Mouse (Mus musculus) neutrophil, adult 59 days (primary cell): Measurements from ENCODE around the gene Atad5. TPM values are rescaled to one million over a fixed set of nuclear protein-coding genes. Genes with fewer than 3 reads are reported as not detected.

Experiments used
- total RNA-seq, 2 experiments: library from RNA; stranded (reverse); gene quantifications; 1 replicate in 1 of 2; 2 replicates in 1 of 2; pipeline ENCODE4 v1.2.4; 2023

Gene Atad5
- 10 to 100 TPM; 12.1 to 12.7 TPM for total RNA-seq

DNA sequence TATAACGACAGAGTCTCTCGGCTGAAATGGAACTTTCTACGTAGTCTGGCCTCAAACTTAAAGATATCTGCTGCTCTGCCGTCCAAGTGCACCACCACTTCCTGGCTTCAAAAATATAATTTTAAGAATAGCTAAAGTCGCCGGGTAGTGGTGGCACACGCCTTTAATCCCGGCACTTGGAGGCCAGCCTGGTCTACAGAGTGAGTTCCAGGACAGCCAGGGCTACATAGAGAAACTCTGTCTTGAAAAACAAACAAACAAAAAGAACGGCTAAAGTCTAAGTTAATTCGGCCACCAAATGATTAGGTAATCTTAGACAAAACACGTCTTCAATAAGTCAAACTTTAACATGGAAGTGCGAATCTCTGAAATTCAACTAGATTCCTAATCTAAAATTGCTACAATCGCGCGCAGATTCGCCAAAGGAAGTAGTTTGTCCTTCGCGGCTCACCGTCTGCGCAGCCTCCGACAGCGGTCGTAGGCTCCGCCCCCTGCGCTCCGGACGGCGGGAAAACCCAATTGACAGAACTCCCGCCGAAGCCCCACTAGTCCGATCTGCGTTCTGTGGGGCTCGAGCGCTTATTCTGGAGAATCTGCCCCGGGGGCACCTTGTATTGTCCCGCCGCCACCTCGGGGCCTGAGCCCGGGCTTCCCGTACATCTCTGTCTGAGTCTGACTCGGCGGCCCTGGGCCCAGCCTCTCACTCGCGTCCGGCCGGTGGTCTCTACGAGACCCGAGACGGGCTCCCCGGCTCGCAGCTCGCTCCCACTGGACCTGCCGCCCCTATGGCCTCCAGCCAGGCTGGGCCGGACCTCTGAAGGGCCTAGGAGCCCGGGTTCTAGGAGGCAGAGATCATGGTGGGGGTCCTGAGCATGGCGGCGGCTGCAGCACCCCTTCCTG lies at the start of gene Atad5:
Gene Atad5, plus strand, starts transcription at position 484 of the 900 bp plus-strand sequence.

DNA sequence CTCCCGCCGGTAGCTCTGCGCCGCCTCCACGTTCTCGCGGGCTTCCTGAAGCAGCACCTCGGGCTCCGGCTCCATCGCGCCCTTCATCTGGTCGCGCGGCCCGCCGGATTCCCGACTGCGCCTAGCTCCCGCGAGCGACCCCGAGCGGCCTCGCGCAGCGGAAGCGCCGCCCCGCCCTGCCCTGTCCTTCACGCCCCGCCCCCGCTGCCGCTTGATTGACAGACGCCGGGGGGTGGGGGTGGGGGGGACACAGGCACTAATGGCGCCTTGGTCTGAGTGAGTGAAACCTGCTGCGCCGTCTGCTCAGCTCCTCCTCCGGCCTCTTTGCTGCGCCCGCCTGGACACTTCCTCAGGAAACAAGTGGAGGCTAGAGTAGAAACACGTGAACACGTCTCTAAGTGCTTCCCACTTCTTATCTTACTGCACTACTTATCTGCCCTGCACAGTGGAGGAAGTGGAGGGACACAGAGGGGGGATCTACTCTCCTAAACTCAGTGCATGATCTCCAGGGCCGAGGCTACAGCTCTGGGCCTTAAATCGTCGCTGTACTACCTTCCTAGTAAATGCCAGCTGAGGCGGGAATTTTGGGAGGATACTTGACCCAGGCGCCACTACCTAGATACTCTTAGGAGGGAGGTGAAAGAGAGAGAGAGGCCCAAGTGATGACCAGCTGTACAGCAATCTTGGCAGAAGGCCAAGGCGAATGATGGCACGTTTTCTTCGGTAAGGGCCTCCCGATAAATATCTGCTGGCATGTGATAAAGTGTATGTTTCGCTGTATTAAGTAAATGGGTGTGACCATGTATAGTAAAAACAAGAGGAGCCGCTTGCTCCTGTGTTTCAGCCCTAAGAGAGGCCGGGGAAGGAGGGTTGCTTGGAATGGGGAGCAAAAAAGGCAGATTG lies 8.1 kb upstream of the Atad5 start, which contains the start of gene Crlf3:
Gene Crlf3, minus strand, starts transcription at position 166 of the 903 bp plus-strand sequence.

DNA sequence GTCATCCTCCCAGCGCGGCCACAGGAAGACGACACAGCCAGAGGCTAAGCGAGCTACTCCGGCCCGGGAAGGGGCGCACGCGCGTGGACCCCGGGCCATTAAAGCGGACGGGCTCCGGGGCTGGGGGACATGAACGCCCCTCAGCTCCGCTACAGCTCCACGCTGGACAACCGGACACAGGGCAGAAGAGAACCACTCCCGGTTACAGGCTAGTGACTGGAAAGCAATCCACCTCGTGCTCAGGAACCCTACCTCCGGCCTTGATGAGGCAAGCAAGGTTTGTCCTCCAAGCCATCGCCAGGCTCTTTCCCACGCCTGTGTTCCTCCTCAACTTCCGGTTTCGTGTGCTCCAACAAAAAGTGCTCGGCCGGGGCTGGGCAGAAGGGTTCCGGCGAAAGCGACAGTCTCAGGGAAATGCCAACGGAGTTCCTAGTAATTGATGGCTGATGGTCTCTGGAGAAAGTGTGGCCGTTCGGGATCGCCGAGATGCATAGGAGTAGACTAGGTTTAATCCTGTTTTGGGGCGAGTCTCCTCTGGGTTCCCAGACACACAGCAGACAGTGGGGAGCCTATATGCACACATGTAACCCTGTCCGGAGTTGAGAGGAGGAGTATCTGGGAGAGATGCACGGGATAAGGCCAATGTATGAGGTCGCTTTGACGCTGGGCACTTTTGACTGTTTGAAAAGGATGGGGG lies 52.8 kb downstream of the Atad5 start, which contains the start of gene Tefm:
Gene Tefm, minus strand, starts transcription at position 351 of the 697 bp plus-strand sequence.

DNA sequence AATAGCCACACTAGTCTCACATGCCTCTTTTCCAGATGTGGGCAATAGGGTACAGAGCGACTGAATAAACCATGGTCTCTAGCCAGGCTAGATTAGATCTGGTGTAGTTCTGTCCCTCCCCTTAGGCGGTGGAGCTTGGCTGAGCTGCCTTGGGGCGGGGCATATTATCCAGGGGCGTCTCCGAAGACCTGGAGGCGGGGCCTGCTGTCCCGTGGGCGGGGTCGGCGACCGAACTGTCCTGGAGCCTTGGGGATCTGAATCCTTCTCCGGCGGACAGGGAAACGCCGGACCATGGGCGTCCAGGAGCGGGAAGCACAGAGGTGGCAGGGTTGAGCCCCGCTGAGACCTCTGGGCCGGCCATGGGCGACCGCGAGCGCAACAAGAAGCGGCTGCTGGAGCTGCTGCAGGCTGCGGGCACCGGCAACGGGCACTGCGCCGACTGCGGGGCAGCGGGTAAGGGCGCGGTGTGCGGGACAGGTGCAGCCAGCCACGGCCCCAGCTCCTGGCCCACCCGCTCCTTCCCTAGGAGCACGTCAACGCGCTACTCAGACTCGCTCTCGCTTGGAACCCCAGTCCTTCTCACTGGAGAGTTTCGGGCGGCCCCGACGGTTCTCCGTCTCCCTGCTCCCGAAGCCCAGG lies 64.8 kb downstream of the Atad5 start, which contains the start of gene Adap2:
Gene Adap2, plus strand, starts transcription at position 249 of the 639 bp plus-strand sequence.

DNA sequence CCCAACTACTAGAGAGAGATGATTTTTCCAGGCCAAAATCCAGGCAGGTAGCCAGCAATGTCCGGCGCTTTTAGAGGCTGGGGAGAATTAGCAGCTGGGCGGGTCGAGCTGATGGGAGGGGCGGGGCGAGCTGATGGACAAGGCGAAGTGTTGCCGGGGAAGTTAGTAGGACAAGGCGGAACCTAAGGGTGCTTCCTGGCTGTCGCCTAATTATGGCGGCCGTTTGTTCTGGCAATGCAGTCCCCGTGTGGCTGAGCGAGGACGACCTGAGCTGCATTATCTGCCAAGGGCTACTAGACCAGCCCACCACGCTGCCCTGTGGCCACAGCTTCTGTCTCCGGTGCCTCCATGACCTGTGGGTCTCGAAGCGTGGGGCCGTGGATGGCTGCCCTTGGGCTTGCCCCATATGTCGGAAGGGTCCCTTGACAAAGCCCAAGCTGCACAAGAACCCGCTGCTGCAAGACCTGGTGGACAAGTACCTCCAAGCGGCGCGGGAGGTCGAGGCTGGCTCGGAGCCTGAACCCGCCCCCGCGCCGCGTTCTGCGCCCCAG lies 94.6 kb downstream of the Atad5 start, which contains the start of gene Rnf135:
Gene Rnf135, plus strand, starts transcription at position 147 of the 551 bp plus-strand sequence.

Other genes starting within 250 kb of the Atad5 start
- 10 to 100 TPM; 14.6 to 27.0 TPM for gene Utp6, start 127.0 kb upstream of the Atad5 start, total RNA-seq
- 10 to 100 TPM; 58.3 to 59.6 TPM for gene Suz12, start 96.3 kb upstream of the Atad5 start, total RNA-seq
- 100 to 1,000 TPM in 1 of 2 experiments, 10 to 100 TPM in 1; 97.1 to 106 TPM for gene Crlf3, start 8.4 kb upstream of the Atad5 start, total RNA-seq
- gene Tefm, start 52.8 kb downstream of the Atad5 start, total RNA-seq = 1 to 10 TPM; 3.1 to 3.5 TPM
- gene Adap2, start 64.7 kb downstream of the Atad5 start, total RNA-seq = 1 to 10 TPM; 3.5 to 4.0 TPM
- 1 to 10 TPM; 6.0 to 7.6 TPM for gene Rnf135, start 94.5 kb downstream of the Atad5 start, total RNA-seq
- gene Rhot1, start 119.6 kb downstream of the Atad5 start, total RNA-seq = 10 to 100 TPM; 17.1 to 20.0 TPM
- under 1 TPM; 0.09 to 0.44 TPM for gene Rhbdl3, start 211.5 kb downstream of the Atad5 start, total RNA-seq